Mouse (Mus musculus): ENCODE measurements at regions not wholly inside any gene's neighbourhood (a gene's known extent, or its start where the extent isn't known, plus 50 kb on each side); places are given as distances from the start of the nearest gene placed in this dataset.

- TF ChIP-seq CTCF (IDR thresholded peaks at IDR 0.05; ENCODE audit: low read depth) (no peak), EP300 (IDR thresholded peaks at IDR 0.05; ENCODE audit: low read depth) (no peak)
Observed at GRCm38 (mm10) chr2:21927656-21928055, 299.6 kb upstream of the Myo3a start.

All from liver, embryonic 14.5 days (tissue).